Mouse (Mus musculus): ENCODE measurements around the gene Ccdc6.

DNA sequence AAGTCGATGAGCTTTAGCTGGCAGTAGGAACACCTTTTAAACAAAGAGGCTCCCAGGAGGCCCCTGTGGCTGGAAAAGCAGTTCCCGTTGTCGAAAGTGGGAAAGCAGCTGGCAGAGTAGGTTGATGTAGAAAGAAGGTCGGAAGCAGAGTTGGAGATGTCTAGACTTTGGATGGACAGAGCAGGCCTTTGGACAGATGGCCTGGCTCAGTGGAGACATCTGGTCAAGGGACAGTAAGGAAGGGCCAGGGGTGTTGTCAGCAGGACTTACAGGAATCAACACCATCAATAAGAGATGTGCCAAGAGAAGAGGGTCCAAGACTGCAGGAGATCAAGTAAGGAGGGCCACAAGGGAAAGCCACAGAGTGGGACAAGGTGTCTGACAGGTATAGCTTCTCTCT, 53.4 kb downstream of the Ccdc6 start:
- no peak for TF ChIP-seq EP300 (IDR thresholded peaks at IDR 0.05; ENCODE audit: insufficient read depth, low read depth, low read length)
- TF ChIP-seq POLR2A (IDR thresholded peaks at IDR 0.05; ENCODE audit: insufficient read depth, low read depth, low read length): no peak
- TF ChIP-seq CTCF (IDR thresholded peaks at IDR 0.05): no peak
